8 mouse cellular contexts compared by ENCODE assay signal in the genomic region with DNA sequence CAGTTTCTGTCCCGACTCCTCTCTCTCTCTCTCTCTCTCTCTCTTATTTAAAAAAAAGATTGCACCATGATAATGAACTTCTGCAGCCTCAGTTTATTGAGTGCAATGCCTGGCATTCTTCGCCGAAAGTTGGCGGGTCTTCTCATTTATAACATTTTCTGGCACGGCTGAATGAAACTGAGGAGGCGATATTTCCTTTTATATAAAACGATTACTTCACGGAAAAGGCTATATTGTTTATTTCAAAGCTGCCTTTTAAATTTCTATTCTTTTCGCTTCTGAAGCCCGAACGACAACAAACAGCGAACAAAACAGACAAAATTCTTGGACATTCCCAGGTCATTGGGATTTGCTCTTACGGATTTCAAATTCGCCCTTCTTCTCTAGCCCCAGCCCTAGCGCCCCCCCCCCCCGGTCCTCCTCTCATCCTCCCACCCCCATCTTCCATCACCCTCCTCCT. TPM values are rescaled to one million over a fixed set of nuclear protein-coding genes. Genes with fewer than 3 reads are reported as not detected.
DNase-seq lines count a peak whose midpoint lies in the region; ATAC-seq and TF ChIP-seq lines count a peak whose summit lies in the region.

No protein-coding gene starts in this region.

- no peaks in the 10 kb centered on the region for H3K36me3 ChIP-seq in lung, embryonic 14.5 days (ENCODE audit: insufficient read depth)
- H3K36me3 ChIP-seq in forebrain, embryonic 11.5 days (ENCODE audit: control insufficient read depth, insufficient read depth, low read length), result no peaks in the 10 kb centered on the region
- no peaks in the 10 kb centered on the region for H3K36me3 ChIP-seq in limb, embryonic 10.5 days
- H3K36me3 ChIP-seq in neural tube, embryonic 13.5 days, result no peaks in the 10 kb centered on the region

- no peaks in the 10 kb centered on the region for H3K4me1 ChIP-seq in lung, embryonic 14.5 days (ENCODE audit: insufficient read depth)
- H3K4me1 ChIP-seq in forebrain, embryonic 11.5 days (replicated peaks; ENCODE audit: control insufficient read depth, insufficient read depth, low read length), result peaks cover 7% of the 10 kb centered on the region
- H3K4me1 ChIP-seq in limb, embryonic 10.5 days, result peaks cover 41% of the 10 kb centered on the region
- H3K4me1 ChIP-seq in neural tube, embryonic 13.5 days (replicated peaks), result peaks cover 45% of the 10 kb centered on the region

- no peak overlapping the region for H3K27ac ChIP-seq in lung, embryonic 14.5 days (ENCODE audit: low read depth)
- H3K27ac ChIP-seq in forebrain, embryonic 11.5 days (ENCODE audit: low read depth, low read length), result peak overlapping the region; percentile 82; the same call in 1 of the 2 replicates
- peak overlapping the region; percentile 78; the same call in 1 of the 2 replicates for H3K27ac ChIP-seq in limb, embryonic 10.5 days
- peak overlapping the region; percentile 64; the same call in 1 of the 2 replicates for H3K27ac ChIP-seq in neural tube, embryonic 13.5 days (replicated peaks)

- peak overlapping the region; percentile 57 for H3K4me3 ChIP-seq in lung, embryonic 14.5 days (ENCODE audit: low read depth, low read length)
- H3K4me3 ChIP-seq in forebrain, embryonic 11.5 days (ENCODE audit: low read depth, low read length), result peak overlapping the region; percentile 54
- peak overlapping the region; percentile 62 for H3K4me3 ChIP-seq in limb, embryonic 10.5 days
- peak overlapping the region; percentile 57 for H3K4me3 ChIP-seq in neural tube, embryonic 13.5 days

- no peak for ATAC-seq in lung, embryonic 14.5 days (ENCODE audit: insufficient read depth)
- no peak for ATAC-seq in forebrain, embryonic 11.5 days (replicated peaks; ENCODE audit: low FRiP score)
- 0 out of 2 replicates have a peak, but pooled peaks have one; percentile 3 for ATAC-seq in neural tube, embryonic 13.5 days (ENCODE audit: low read depth)

- H3K9me3 ChIP-seq in lung, embryonic 14.5 days (ENCODE audit: low read depth, low read length), result no peaks in the 10 kb centered on the region
- no peaks in the 10 kb centered on the region for H3K9me3 ChIP-seq in forebrain, embryonic 11.5 days (ENCODE audit: control insufficient read depth, low read length)
- H3K9me3 ChIP-seq in limb, embryonic 10.5 days (replicated peaks), result no peaks in the 10 kb centered on the region
- H3K9me3 ChIP-seq in neural tube, embryonic 13.5 days, result no peaks in the 10 kb centered on the region

- H3K27me3 ChIP-seq in lung, embryonic 14.5 days (ENCODE audit: insufficient read depth, low read length), result peaks cover 49% of the 10 kb centered on the region
- peaks cover 16% of the 10 kb centered on the region for H3K27me3 ChIP-seq in forebrain, embryonic 11.5 days (ENCODE audit: control insufficient read depth, insufficient read depth, low read length)
- peaks cover 72% of the 10 kb centered on the region for H3K27me3 ChIP-seq in limb, embryonic 10.5 days (ENCODE audit: low read depth, poor library complexity, severe bottlenecking)
- H3K27me3 ChIP-seq in neural tube, embryonic 13.5 days, result peaks cover 54% of the 10 kb centered on the region

- DNase-seq in lung, embryonic 14.5 days, result peak; percentile 60
- no peak for DNase-seq in lung, postnatal 14 days
- DNase-seq in forebrain, embryonic 11.5 days (ENCODE audit: low spot score), result no peak
- no peak for DNase-seq in limb, embryonic 10.5 days (ENCODE audit: low spot score)
- DNase-seq in urinary bladder, postnatal 10 days (ENCODE audit: low spot score), result no peak
- no peak for DNase-seq in gastrocnemius, postnatal 36 days
- no peak for DNase-seq in urinary bladder, postnatal 14 days (ENCODE audit: low spot score)

- WGBS in lung, embryonic 14.5 days, result under 1% methylated on average over 16 of the region's 16 CpGs
- WGBS in forebrain, embryonic 11.5 days, result under 1% methylated on average over 16 of the region's 16 CpGs
- WGBS in limb, embryonic 10.5 days, result under 1% methylated on average over 15 of the region's 16 CpGs
- WGBS in neural tube, embryonic 13.5 days, result 0% methylated on average over 16 of the region's 16 CpGs

- intact Hi-C loops in gastrocnemius, postnatal 36 days (cut with DNase I), result loop anchor here (2.0 kb wide), 2 partner anchors 583 to 591 kb away; no protein-coding TSS in a partner anchor

- peak overlapping the region; percentile 97 for H3K4me2 ChIP-seq in lung, embryonic 14.5 days
- peak overlapping the region; percentile 90 for H3K4me2 ChIP-seq in forebrain, embryonic 11.5 days (ENCODE audit: low read depth, low read length, severe bottlenecking)
- peak overlapping the region; percentile 96 for H3K4me2 ChIP-seq in neural tube, embryonic 13.5 days

- TF ChIP-seq CTCF in lung, embryonic 14.5 days (IDR thresholded peaks at IDR 0.05; ENCODE audit: low read depth), result no peak

- peak overlapping the region; percentile 37 for H3K9ac ChIP-seq in lung, embryonic 14.5 days
- H3K9ac ChIP-seq in forebrain, embryonic 11.5 days (ENCODE audit: low read length), result peak overlapping the region; percentile 39
- peak overlapping the region; percentile 68 for H3K9ac ChIP-seq in neural tube, embryonic 13.5 days

RNA-seq across cellular contexts. Expression of a gene that starts 1.0 kb away (rescaled TPM):
- 1.8 TPM in 2 replicates for polyA plus RNA-seq in lung, embryonic 14.5 days (2014; fragmentation: Nextera tagmentation; extraction: Ambion mirVana)
- polyA plus RNA-seq in forebrain, embryonic 11.5 days (2014; fragmentation: Nextera tagmentation; extraction: Ambion mirVana), result 27.7 and 33.7 TPM in 2 replicates
- 0.84 and 4.9 TPM in 2 replicates for polyA plus RNA-seq in limb, embryonic 10.5 days (2016; fragmentation: Nextera tagmentation; extraction: Ambion mirVana)
- 9.6 and 12.1 TPM in 2 replicates for polyA plus RNA-seq in neural tube, embryonic 13.5 days (2015; fragmentation: Nextera tagmentation; extraction: Ambion mirVana)
- total RNA-seq in gastrocnemius, postnatal 36 days (2021), result 1 to 10 TPM; 2.9 to 4.6 TPM
